Mouse (Mus musculus) bone marrow, adult 2 months (tissue): Measurements from ENCODE around the gene Gm28308.

Experiments used
- CTCF ChIP-seq: fragments of 200-500 bp; IDR thresholded peaks from 2 replicates; pipeline ENCODE4 v1.5.1; 2011; ENCODE audit warnings: low read length, control low read depth; ENCODE audit not compliant: control insufficient read depth, insufficient read depth
- POLR2A ChIP-seq: fragments of 200-500 bp; IDR thresholded peaks from 2 replicates; pipeline ENCODE4 v1.6.1; 2011; ENCODE audit warnings: low read depth, mild to moderate bottlenecking, control low read depth, low read length, borderline replicate concordance; ENCODE audit not compliant: control insufficient read depth

DNA sequence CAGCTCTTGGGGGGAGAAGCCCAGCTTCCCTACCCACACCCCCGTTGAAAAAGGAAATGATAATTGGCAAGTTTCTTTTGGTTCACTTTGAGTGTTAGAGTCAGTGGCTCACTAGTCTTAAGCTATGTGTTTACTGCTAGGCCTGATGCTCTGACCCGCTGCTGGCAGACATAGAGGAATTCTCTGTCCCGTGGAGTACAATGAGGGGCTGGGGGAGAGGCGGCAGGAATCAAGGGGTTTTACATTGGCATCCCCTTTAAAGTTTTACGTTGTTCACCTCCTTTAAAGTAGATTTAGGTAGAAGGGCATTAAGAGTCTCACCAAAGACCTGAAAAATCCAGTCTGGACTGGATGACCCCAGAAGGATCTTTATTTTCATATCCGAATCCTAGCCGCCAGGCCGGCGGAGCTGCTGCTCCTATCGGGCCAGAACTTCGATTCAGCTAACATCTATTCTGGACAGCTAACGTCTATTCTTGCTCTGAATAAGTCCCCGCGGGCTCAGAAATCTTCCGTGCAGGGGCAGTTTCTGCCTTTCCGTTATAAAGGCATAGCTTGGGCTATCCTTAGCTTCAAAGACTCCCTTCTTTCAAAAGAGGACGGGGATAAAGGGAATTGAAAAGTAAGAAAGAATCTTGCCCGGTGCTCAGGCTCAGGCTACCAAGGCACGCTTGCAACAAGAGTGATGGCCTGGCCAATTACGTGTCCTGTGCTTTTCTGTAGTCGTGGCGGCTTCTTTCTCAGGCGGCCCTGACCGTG is 39.1 kb upstream of the Gm28308 start:
- TF ChIP-seq CTCF (no peak), POLR2A (no peak)
